Mouse (Mus musculus) myocyte (in vitro differentiated cells): ENCODE measurements around the gene 4930524B15Rik.

ENCODE experiments used
- MYOG ChIP-seq, 3 experiments: IDR thresholded peaks; one replicate each; pipeline ENCODE4 v1.6.1; 2011; ENCODE audit warnings: control low read depth in 2 of 3, low read depth in 2 of 3, mild to moderate bottlenecking in 2 of 3; ENCODE audit not compliant: insufficient read length in 2 of 3, control insufficient read depth in 1 of 3, insufficient read depth in 1 of 3
- POLR2A ChIP-seq: IDR thresholded peaks from one replicate; pipeline ENCODE4 v1.6.1; 2011; ENCODE audit warnings: low read depth, mild to moderate bottlenecking, control low read depth, moderate library complexity; ENCODE audit not compliant: insufficient read length

DNA sequence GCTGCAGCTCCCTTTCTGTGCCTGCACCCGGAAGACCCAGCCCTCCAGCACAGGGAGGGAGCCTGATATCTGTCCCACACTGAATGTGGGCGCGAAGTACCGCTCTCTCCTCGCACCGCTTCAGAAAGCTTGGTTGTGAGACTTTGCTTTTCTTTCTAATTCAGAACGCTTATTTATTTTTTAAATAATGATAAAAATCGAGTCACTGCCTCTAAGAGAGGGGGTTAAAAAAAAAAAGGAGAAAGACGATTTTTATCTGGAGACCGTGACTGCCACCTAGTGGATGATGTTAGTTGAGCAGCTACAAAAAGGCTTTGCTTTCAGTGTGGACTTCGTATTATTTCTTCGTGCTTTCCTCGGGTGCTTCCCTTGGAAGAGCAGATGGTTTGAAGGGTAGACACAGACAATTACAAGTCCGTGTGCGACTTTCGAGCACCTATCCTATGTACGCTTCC is 16.0 kb upstream of the 4930524B15Rik start:
- TF ChIP-seq POLR2A (no peak), MYOG (IDR thresholded peaks at IDR 0.05; ENCODE audit: control insufficient read depth in 1 of 3, insufficient read depth in 1 of 3, insufficient read length in 2 of 3, low read depth in 2 of 3) (no peak)
